Mouse (Mus musculus) Patski (cell line): ENCODE results near the gene Gmeb2. TPM values are rescaled to one million over a fixed set of nuclear protein-coding genes. Genes with fewer than 3 reads are reported as not detected.

Experiments used
- ATAC-seq: fragments of 100-300 bp; one replicate; pipeline ENCODE4 v1.8.0; 2021
- CTCF ChIA-PET: fragments of 350-600 bp; sonication (Branson Sonifier 250); formaldehyde crosslinking; loops from one replicate; lab custom pipeline; 2022; ENCODE audit warnings: inconsistent platforms; lab: Charles Lee
- POLR2A ChIA-PET: fragments of 350-600 bp; sonication (Branson Sonifier 250); formaldehyde crosslinking; loops from one replicate; lab custom pipeline; 2022; ENCODE audit warnings: antibody characterized with exemption, inconsistent platforms; lab: Charles Lee
- DNase-seq: peaks from one replicate; pipeline ENCODE4 v3.0.0-alpha.2; 2011; ENCODE audit warnings: low read depth, low spot score
- H3K27me3 ChIP-seq: fragments of 371-371 bp; one replicate; pipeline ENCODE4 v1.5.1; 2021
- CTCF ChIP-seq: fragments of 100-300 bp; IDR thresholded peaks from one replicate; pipeline ENCODE4 v1.5.1; 2021
- in situ Hi-C: fragments of 300-500 bp; cut with MboI; formaldehyde crosslinking; loops from 3 replicates; pipeline ENCODE4 v1.11.1; 2018; ENCODE audit warnings: low pct_unique_long_range_greater_than_20kb, mixed read lengths
- polyA plus RNA-seq: library from polyadenylated mRNA; unstranded; gene quantifications from one replicate; pipeline ENCODE4 v1.2.3, GENCODE M21; 2021

Gmeb2 gene
- polyA plus RNA-seq, 1 experiment from 2014 or later, result 21.3 TPM

DNA sequence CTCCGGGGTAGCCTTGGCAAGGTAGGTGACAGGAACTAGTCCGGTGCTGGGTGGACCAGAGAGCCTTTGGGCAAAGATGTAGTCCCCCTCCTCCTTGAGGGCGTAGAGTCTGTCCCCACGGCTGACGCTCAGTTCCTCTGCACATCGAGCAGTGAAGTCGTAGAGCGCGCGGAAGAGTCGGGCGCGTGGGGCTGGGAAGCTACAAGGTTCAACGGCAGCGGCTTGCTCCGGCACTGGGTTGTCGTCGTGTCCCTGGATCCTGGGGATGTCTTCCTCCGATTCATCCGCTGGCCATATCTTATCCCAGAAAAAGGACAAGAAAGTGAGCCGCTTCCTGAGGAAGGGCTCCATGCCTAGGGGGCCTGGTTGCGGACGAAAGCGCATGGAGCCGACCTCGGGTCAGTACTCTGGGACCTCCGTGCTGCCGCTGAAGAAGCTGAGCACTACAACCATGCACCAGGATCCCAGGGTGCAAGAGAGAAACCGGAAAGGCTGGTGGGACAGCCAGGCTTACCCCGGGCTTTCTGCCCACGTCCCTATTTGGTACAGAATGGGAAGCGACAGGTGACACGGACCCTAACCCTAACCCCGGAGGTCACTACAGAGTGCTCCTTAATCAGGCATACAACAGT, 75.3 kb downstream of the Gmeb2 start:
- in situ Hi-C loops, result no loop called here
- ChIA-PET POLR2A (no interaction called here), CTCF (no interaction called here)
- peaks cover 38% of the 10 kb centered on the region for H3K27me3 ChIP-seq
- TF ChIP-seq CTCF, result no peak
- ATAC-seq (no peak), DNase-seq (no peak)

DNA sequence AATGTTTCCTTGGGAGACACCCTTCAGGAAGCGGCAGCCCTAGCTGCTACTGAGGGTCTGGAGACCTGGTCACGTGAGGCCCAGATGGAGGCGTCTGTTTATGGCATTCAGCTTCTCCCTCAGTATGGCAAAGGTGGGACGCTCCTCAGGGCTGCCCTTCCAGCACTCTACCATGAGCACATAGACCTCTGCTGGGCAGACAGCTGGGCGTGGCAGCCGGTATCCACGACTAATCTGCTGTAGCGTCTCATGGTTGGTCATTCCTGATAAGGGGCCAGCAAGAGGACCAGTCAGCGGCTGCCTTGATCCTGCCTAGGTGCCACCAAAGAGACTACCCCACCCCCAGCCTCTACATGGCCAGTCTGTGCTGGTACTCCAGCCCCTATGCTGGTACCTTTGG, 81.7 kb downstream of the Gmeb2 start:
- H3K27me3 ChIP-seq, result peaks cover 15% of the 10 kb centered on the region
- no peak for DNase-seq
- TF ChIP-seq CTCF, result no peak
- ChIA-PET CTCF (interaction anchor here (1.0 kb wide), 1 partner anchor 14 kb away, joined by 3 read pairs; no protein-coding TSS in a partner anchor), POLR2A (no interaction called here)
- no peak for ATAC-seq
- in situ Hi-C loops, result no loop called here

DNA sequence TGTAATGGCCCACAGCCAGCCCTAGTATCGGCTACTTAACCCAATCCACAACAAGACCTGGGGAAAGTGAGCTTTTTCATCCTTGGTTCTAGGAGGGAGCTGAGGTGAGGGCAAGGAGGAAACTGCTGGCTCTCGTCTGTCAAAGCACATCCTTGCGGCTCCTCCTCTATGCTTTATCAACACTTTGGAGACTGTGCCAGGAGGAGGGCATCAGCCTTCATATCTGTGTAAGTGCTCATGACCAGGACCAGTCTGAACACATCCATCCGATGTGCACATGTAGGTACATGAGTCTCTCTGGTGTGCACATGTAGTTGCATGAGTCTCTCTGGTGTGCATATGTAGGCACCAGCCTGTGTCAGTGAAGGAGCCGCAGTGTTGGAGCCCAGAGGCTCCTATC, 82.2 kb downstream of the Gmeb2 start:
- TF ChIP-seq CTCF, result no peak
- ChIA-PET POLR2A (no interaction called here), CTCF (interaction anchor here (1.0 kb wide), 1 partner anchor 14 kb away, joined by 3 read pairs; no protein-coding TSS in a partner anchor)
- no peak for ATAC-seq
- in situ Hi-C loops, result no loop called here
- peaks cover 19% of the 10 kb centered on the region for H3K27me3 ChIP-seq
- DNase-seq, result no peak

DNA sequence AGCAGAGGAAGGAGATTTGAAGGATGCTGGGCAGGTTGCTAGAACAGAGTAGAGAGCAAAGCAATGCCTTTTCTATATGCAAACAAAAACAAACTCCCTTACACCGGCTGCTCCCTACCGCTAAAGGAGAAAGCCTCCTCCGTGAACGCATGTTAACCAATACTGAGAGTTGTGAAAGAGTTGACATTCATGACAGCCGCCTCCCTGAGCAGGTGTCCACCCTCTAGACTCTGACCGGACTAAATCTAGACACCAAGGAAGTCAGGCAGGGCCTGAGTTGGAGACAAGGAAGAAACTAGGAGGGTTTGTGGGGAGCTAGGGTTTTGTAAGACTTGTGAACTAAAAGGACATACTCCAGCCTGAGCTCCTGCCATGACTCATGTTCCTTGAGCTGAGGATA, 84.9 kb downstream of the Gmeb2 start:
- in situ Hi-C loops, result no loop called here
- peaks cover 27% of the 10 kb centered on the region for H3K27me3 ChIP-seq
- no peak for ATAC-seq
- TF ChIP-seq CTCF, result no peak
- ChIA-PET CTCF (interaction anchor here (0.9 to 1.9 kb wide), 2 partner anchors 11 to 16 kb away, joined by 3 to 4 read pairs; partner anchors contain the start of gene Ppdpf), POLR2A (no interaction called here)
- no peak for DNase-seq

DNA sequence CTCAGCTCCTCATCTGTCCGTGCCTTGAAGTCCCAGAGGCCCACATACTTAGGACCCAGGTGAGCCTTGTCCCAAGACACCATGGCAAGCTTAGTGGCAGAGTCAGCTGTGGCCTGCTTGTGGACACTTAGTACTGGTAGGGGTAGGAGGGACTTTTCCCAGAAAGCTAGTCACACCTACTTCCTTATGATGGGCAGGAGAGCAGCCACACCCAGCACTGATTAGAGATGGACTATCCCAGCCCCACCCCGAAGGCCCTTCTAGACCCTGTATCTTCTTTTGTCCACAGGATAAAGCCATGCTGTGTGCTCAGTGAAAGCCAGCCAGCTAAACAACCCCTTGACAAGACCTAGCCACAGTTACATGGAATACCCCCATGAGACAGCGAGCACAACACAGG, 85.4 kb downstream of the Gmeb2 start, which contains the start of gene Ptk6:
Gene Ptk6 (minus strand): TSS at position 368 of the 400 bp plus-strand sequence.
- TF ChIP-seq CTCF, result no peak
- in situ Hi-C loops, result no loop called here
- ATAC-seq (no peak), DNase-seq (no peak)
- POLR2A ChIA-PET, result interaction anchor here (0.6 kb wide), 1 partner anchor 93 kb away, joined by 3 read pairs; no protein-coding TSS in a partner anchor
- CTCF ChIA-PET, result interaction anchor here (0.9 to 1.9 kb wide), 2 partner anchors 10 to 15 kb away, joined by 3 to 4 read pairs; partner anchors contain the start of gene Ppdpf
- H3K27me3 ChIP-seq, result peaks cover 30% of the 10 kb centered on the region

DNA sequence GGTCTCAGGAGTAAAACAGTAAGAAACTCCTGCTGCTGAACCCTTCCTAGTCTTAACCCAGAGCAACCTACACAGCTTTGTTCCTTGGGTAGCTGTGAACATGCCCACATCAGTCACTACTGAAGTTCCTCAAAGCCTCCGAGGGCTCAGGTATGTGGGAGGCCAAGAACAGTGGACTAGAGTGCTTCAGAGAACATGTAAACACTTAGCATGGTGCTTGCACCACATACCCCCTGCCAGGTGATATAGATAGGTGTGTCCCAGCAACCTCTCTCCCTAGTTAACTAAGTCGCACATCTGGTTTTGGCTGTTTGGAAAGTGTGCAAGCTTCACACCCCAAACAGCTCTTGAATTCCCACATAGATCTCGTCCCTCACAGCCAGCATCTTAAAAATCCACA, 86.2 kb downstream of the Gmeb2 start:
- no peak for TF ChIP-seq CTCF
- H3K27me3 ChIP-seq, result peaks cover 32% of the 10 kb centered on the region
- in situ Hi-C loops, result no loop called here
- POLR2A ChIA-PET, result interaction anchor here (0.6 kb wide), 1 partner anchor 94 kb away, joined by 3 read pairs; no protein-coding TSS in a partner anchor
- ATAC-seq (no peak), DNase-seq (no peak)
- CTCF ChIA-PET, result interaction anchor here (1.9 kb wide), 1 partner anchor 15 kb away, joined by 4 read pairs; the partner anchor contains the start of gene Ppdpf

Other genes starting within 250 kb of the Gmeb2 start
- 0.05 TPM for gene Chrna4, start 244.5 kb downstream of the Gmeb2 start, polyA plus RNA-seq
- 0.10 TPM for gene Kcnq2, start 152.7 kb downstream of the Gmeb2 start, polyA plus RNA-seq
- gene Eef1a2, start 131.0 kb downstream of the Gmeb2 start, polyA plus RNA-seq, result not detected
- gene Ppdpf, start 100.8 kb downstream of the Gmeb2 start, polyA plus RNA-seq, result 61.6 TPM
- not detected for gene Ptk6, start 85.2 kb downstream of the Gmeb2 start, polyA plus RNA-seq
- not detected for gene Srms, start 74.8 kb downstream of the Gmeb2 start, polyA plus RNA-seq
- gene Fndc11, start 68.0 kb downstream of the Gmeb2 start, polyA plus RNA-seq, result not detected
- gene Helz2, start 46.0 kb downstream of the Gmeb2 start, polyA plus RNA-seq, result 9.4 TPM
- gene Stmn3, start 26.5 kb upstream of the Gmeb2 start, polyA plus RNA-seq, result not detected
- 46.5 TPM for gene Rtel1, start 31.7 kb upstream of the Gmeb2 start, polyA plus RNA-seq
- 41.8 TPM for gene Zgpat, start 76.9 kb upstream of the Gmeb2 start, polyA plus RNA-seq
- 44.8 TPM for gene Arfrp1, start 77.4 kb upstream of the Gmeb2 start, polyA plus RNA-seq
- gene Lime1, start 92.0 kb upstream of the Gmeb2 start, polyA plus RNA-seq, result 22.7 TPM
- gene Zbtb46, start 171.4 kb upstream of the Gmeb2 start, polyA plus RNA-seq, result 9.4 TPM
- gene Abhd16b, start 205.2 kb upstream of the Gmeb2 start, polyA plus RNA-seq, result 1.0 TPM
- 179 TPM for gene Tpd52l2, start 209.1 kb upstream of the Gmeb2 start, polyA plus RNA-seq
- 110 TPM for gene Dnajc5, start 232.4 kb upstream of the Gmeb2 start, polyA plus RNA-seq